Mouse (Mus musculus) heart, embryonic 13.5 days (tissue): ENCODE measurements at regions not wholly inside any gene's neighbourhood (a gene's known extent, or its start where the extent isn't known, plus 50 kb on each side); places are given as distances from the start of the nearest gene placed in this dataset.

ENCODE experiments used
- ATAC-seq: fragments of 200-750 bp; cut with Nextera tagmentation; 2 replicates; pipeline ENCODE4 v1.8.0; 2017; ENCODE audit warnings: moderate TSS enrichment; ENCODE audit not compliant: insufficient number of reproducible peaks, low FRiP score, low TSS enrichment; ENCODE audit errors: extremely low read depth
- H3K27ac ChIP-seq: fragments of 300-500 bp; sonication (generic); replicated peaks from 2 replicates; pipeline ENCODE4 v1.5.1; 2015; ENCODE audit warnings: moderate library complexity, mild to moderate bottlenecking, inconsistent platforms
- H3K27me3 ChIP-seq: fragments of 300-500 bp; sonication (generic); replicated peaks from 2 replicates; pipeline ENCODE4 v1.6.1; 2015; ENCODE audit warnings: mild to moderate bottlenecking, inconsistent platforms
- H3K36me3 ChIP-seq: fragments of 300-500 bp; sonication (generic); 2 replicates; pipeline ENCODE4 v1.6.1; 2015; ENCODE audit warnings: mild to moderate bottlenecking, inconsistent platforms
- H3K4me1 ChIP-seq: fragments of 300-500 bp; sonication (generic); 2 replicates; pipeline ENCODE4 v1.6.1; 2015; ENCODE audit warnings: inconsistent platforms
- H3K4me2 ChIP-seq: fragments of 300-500 bp; sonication (generic); 2 replicates; pipeline ENCODE4 v1.6.1; 2015; ENCODE audit warnings: inconsistent platforms, mild to moderate bottlenecking, moderate library complexity
- H3K4me3 ChIP-seq: fragments of 300-500 bp; sonication (generic); 2 replicates; pipeline ENCODE4 v1.5.1; 2015; ENCODE audit warnings: moderate library complexity, mild to moderate bottlenecking, inconsistent platforms
- H3K9ac ChIP-seq: fragments of 300-500 bp; sonication (generic); 2 replicates; pipeline ENCODE4 v1.6.1; 2015; ENCODE audit warnings: inconsistent platforms, mild to moderate bottlenecking, moderate library complexity
- H3K9me3 ChIP-seq: fragments of 300-500 bp; sonication (generic); 2 replicates; pipeline ENCODE4 v1.6.1; 2016; ENCODE audit warnings: inconsistent platforms
- WGBS: fragments of 180-500 bp; shearing (Covaris S2); methylation state at CpG from one replicate; pipeline ENCODE4 v1.1.7; 2015; ENCODE audit warnings: mixed read lengths; 5-methylcytosine and 5-hydroxymethylcytosine counted together

DNA sequence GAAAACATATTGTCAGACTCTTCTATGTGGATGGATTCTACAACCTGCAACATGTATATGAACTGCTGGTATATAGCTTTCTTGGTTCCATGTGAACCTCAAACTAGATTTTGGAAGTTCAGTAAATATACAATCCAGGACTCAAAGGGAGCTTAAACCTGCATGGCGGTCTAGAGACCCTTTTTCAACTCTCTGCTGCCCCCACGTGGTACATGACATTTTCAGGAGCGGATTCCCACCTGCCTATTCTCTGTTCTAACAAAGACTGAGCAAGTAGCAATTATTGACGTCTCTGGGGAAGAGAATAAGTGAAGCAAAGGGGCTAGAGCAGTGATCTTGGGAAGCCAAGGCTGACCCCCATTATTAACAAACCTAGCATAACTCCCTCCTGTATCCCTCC lies 127.1 kb upstream of the Snx19 start:
- Histone ChIP-seq H3K27ac (no peak overlapping the region), H3K27me3 (0 out of 2 replicates have a peak, but pooled peaks cover 4% of the 10 kb centered on the region), H3K4me1 (no peaks in the 10 kb centered on the region), H3K9me3 (no peaks in the 10 kb centered on the region), H3K36me3 (no peaks in the 10 kb centered on the region), H3K9ac (no peak overlapping the region), H3K4me2 (no peak overlapping the region), H3K4me3 (no peak overlapping the region)
- ATAC-seq, result no peak
- WGBS, result 20% methylated on average over 4 of the region's 4 CpGs

DNA sequence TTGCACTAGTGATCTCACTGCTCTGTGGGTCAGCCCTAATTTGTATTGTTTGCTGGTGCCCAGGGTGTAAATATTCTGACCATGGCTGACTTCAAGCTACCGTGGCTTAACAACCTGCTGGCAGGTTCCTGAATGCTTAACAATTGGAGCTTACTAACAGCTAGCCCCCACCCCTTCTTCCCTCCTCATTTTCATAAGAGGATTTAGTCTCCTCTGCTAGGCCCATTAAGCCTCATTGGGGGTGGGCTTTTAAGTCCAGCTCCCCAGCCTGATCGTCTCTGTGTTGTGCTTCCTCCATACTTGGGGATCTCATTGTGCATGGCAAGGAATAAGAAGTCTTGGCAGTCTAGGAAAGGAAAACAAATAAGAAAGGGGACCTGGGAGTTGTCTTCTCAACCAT lies 118.6 kb upstream of the Snx19 start:
- ATAC-seq, result no peak
- H3K36me3 ChIP-seq, result no peaks in the 10 kb centered on the region

DNA sequence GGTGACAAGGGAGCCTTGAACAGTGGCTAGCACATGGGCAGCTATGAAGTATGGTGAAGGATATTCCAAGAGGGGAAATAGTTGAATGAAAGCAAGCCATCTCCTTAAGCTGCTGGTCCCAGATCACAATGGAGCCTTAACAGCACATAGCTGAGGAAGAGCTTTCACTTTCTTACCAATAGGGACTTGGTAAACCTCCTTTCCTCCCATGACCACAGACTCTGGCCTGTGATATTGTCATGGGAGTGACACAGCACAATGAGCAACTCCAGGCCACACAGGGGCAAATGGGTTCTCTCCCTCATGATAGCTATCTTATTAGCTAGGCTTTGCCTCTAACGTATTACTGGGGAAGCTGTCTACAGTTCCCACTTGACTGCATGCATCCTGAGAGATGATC lies 113.5 kb upstream of the Snx19 start:
- Histone ChIP-seq H3K4me3 (no peak overlapping the region), H3K4me1 (peaks cover 15% of the 10 kb centered on the region), H3K9me3 (no peaks in the 10 kb centered on the region), H3K27me3 (0 out of 2 replicates have a peak, but pooled peaks cover 2% of the 10 kb centered on the region), H3K4me2 (no peak overlapping the region), H3K36me3 (no peaks in the 10 kb centered on the region), H3K27ac (no peak overlapping the region), H3K9ac (no peak overlapping the region)
- 88% methylated on average over 1 of the region's 1 CpGs for WGBS
- no peak for ATAC-seq

More for the DNA sequence above, 118.6 kb upstream of the Snx19 start:
- WGBS, result 23% methylated on average over 2 of the region's 2 CpGs
- Histone ChIP-seq H3K27me3 (0 out of 2 replicates have a peak, but pooled peaks cover 4% of the 10 kb centered on the region), H3K4me3 (no peak overlapping the region), H3K4me1 (0 out of 2 replicates have a peak, but pooled peaks cover 5% of the 10 kb centered on the region), H3K4me2 (no peak overlapping the region), H3K9me3 (no peaks in the 10 kb centered on the region), H3K27ac (no peak overlapping the region), H3K9ac (no peak overlapping the region)

DNA sequence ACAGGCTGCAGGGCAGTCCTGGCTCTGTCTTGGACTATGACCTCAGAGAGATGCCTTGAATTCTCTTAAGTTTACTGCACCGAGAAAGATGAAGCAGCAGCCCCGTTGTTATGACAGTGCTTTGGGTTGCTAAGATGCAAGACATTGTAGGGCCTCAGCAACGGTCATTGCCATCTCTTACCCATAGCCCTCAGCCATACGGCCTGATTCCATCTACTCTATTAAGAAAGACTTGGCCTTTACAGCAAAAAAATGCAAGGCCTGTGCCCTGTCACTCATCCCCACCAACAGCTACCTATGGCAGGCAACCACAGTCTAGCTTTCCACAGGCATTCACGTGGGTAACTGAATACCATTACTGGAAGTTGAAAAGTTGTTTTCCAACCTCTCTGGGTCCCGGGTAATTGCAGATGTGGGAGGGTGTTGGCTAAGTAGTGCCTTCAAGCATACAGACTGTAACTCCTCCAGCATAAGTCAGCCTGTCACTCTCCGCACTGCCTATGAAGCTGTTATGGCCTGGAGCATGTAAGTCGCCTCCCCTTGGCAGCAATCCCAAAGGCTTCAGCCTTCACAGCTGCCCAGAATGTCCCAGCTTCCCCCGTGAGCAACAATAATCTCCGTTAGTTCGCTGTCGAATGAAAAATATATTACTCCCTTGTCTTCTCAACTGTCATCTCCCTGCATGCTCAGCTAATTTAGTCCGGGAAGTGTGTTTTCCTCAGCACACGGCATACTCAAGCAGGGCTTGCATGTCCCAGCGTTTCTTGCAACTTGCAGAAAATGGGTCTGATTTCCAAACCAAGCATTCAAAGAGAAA lies 112.3 kb upstream of the Snx19 start:
- H3K9ac ChIP-seq, result 0 out of 2 replicates have a peak overlapping the region, but pooled peaks have one; percentile 19
- H3K4me3 ChIP-seq, result peak overlapping the region; percentile 35
- peaks cover 13% of the 10 kb centered on the region for H3K4me1 ChIP-seq
- no peaks in the 10 kb centered on the region for H3K9me3 ChIP-seq
- peak overlapping the region; percentile 62 for H3K4me2 ChIP-seq
- 0 out of 2 replicates have a peak, but pooled peaks cover 2% of the 10 kb centered on the region for H3K27me3 ChIP-seq
- WGBS, result 36% methylated on average over 15 of the region's 15 CpGs
- peak overlapping the region; percentile 25 for H3K27ac ChIP-seq
- ATAC-seq, result no peak; the same call in 1 of the 2 replicates
- no peaks in the 10 kb centered on the region for H3K36me3 ChIP-seq

DNA sequence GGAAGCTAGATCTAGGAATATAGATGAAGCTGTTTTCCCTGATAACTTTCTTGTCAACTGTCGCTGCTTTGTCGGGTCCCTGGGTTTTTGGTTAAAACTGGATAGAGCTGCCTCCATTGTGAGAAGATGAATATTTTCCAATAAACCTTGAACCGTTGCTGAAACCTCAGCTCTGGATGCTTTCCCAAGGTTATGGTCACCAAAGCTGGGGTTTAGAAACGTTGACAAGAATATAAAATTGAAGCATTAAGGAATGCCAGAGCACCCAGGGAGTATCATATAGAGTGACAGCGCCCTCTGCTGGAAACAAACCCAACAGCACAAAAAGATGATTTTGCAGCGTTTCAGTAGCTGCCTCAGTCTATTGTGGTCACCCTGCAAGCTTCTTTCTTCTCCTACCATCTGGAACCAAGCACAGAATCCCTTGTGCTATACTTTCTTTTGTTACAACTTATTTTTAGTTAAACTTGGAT lies 111.7 kb upstream of the Snx19 start:
- no peak for ATAC-seq
- H3K27ac ChIP-seq, result peak overlapping the region; percentile 25
- no peaks in the 10 kb centered on the region for H3K9me3 ChIP-seq

DNA sequence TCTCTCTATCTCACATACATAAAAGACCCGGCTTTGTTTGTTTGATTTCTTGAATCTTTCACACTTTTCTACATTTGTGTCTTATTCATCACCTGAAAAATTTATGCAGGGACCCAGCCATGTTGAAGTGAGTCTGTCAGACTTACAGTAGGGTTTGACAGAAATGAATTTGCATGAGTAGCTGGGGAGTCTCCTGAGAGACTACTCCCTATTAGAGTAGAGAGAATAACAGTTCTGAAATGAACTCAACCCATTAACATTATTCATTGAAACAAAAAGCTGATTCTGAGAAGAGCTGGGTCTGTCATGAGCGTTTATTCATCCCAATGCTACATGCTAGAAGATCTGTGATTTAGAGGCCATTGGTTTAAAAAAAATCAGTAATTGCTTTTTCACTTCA lies 82.0 kb upstream of the Snx19 start:
- Histone ChIP-seq H3K9ac (no peak overlapping the region), H3K27me3 (peaks cover 9% of the 10 kb centered on the region; the same call in 1 of the 2 replicates), H3K9me3 (no peaks in the 10 kb centered on the region), H3K4me2 (no peak overlapping the region), H3K4me1 (no peaks in the 10 kb centered on the region), H3K4me3 (no peak overlapping the region), H3K27ac (no peak overlapping the region), H3K36me3 (no peaks in the 10 kb centered on the region)
- WGBS, result 85% methylated on average over 2 of the region's 2 CpGs
- ATAC-seq, result no peak

More for the DNA sequence above, 111.7 kb upstream of the Snx19 start:
- no peaks in the 10 kb centered on the region for H3K36me3 ChIP-seq
- H3K4me2 ChIP-seq, result peak overlapping the region; percentile 62
- H3K9ac ChIP-seq, result 0 out of 2 replicates have a peak overlapping the region, but pooled peaks have one; percentile 19
- 0 out of 2 replicates have a peak, but pooled peaks cover 2% of the 10 kb centered on the region for H3K27me3 ChIP-seq
- peaks cover 11% of the 10 kb centered on the region for H3K4me1 ChIP-seq
- H3K4me3 ChIP-seq, result peak overlapping the region; percentile 35
- 40% methylated on average over 6 of the region's 6 CpGs for WGBS

DNA sequence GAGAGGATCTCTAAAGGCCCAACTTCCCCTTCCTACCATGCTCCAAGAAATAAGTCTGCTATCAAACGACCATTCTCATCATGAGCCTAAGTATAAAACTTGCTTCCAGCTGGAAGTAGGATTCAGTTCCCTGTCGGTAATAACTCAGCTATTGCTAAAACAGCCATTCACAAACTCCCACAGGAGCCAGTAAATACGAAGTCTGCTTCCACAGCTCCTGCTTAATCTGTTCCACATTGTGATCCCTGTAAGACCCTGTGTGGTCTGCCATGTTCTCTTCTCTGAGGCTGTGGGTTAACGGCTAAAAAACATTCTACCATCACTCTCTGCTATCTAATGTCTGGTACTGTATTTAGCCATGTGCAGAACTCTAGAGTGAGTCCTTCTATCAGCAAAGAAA lies 72.9 kb upstream of the Snx19 start:
- Histone ChIP-seq H3K9ac (no peak overlapping the region), H3K4me1 (no peaks in the 10 kb centered on the region), H3K4me3 (no peak overlapping the region), H3K4me2 (no peak overlapping the region), H3K27ac (no peak overlapping the region), H3K9me3 (no peaks in the 10 kb centered on the region), H3K36me3 (no peaks in the 10 kb centered on the region), H3K27me3 (peaks cover 10% of the 10 kb centered on the region)
- WGBS, result 69% methylated on average over 4 of the region's 4 CpGs
- ATAC-seq, result no peak

DNA sequence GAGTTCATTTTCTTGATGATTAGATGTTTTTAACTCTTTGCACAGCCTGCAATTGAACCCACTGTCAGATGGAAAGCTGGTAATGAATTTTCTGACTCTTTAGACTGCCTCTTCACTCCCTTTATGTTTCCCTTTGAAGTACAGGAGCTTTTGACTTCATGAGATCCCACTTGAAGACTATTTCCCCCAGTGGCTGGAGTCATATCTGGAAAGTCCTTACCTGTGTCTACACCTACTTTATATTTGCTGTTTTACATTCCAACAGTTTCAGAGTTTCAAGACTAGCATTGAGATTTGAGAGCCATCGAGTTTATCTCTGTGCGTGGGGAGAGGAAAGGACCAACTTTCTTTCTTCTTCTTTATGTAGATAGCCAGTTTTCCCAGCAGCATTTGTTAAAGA lies 71.3 kb upstream of the Snx19 start:
- Histone ChIP-seq H3K9ac (no peak overlapping the region), H3K4me2 (no peak overlapping the region), H3K27ac (no peak overlapping the region), H3K9me3 (no peaks in the 10 kb centered on the region), H3K4me3 (no peak overlapping the region), H3K36me3 (no peaks in the 10 kb centered on the region), H3K4me1 (no peaks in the 10 kb centered on the region), H3K27me3 (peaks cover under 1% of the 10 kb centered on the region; the same call in 1 of the 2 replicates)
- WGBS, result 40% methylated on average over 2 of the region's 2 CpGs
- ATAC-seq, result no peak

DNA sequence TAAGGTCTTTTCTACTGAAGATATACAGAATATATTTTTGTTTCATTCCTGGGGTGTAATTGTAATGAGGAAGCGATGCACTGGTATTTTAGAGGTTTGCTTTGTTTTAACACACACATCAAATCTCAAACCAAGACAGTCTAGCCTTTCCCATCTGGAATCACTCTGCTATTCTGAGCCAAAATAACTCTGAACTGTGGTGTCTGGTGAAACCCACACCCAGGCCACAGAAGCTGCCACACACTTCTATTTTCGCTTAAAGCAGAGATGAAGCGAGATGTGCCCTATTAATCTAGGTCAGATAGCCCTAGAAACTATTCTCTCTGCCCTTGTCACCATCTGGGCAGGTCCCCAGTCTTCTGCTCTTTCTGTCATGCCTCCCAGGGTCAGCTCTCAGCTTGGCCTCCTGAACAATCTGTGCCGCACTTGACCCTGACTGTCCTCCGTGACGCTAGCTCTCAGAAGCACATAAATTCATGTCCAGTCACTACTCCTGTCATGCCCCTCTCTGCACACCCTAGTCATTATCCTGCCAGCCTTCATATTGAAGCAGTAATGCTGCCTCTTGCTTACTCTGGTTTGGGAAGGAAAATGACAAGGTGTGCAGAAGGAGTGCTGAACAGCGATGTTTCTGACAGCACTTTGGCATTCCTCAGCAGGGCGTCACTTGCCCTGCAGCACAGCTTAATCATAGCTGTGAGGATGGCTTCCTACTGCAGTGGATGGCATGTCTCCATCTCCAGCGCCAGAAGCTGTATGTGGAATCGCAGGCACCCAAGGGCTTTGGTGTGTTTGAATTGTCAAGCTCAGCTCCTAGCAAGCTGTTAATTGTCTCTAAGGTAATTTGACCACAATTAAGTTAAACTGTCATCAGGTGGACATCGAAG lies 57.1 kb upstream of the Snx19 start:
- H3K36me3 ChIP-seq, result no peaks in the 10 kb centered on the region
- peaks cover 18% of the 10 kb centered on the region for H3K4me1 ChIP-seq
- H3K27ac ChIP-seq, result 0 out of 2 replicates have a peak overlapping the region, but pooled peaks have one; percentile 54
- H3K4me2 ChIP-seq, result peak overlapping the region; percentile 27; the same call in 1 of the 2 replicates
- WGBS, result 40% methylated on average over 11 of the region's 11 CpGs
- H3K9ac ChIP-seq, result no peak overlapping the region
- no peak overlapping the region for H3K4me3 ChIP-seq
- ATAC-seq, result no peak
- H3K27me3 ChIP-seq, result peaks cover 16% of the 10 kb centered on the region; the same call in 1 of the 2 replicates
- H3K9me3 ChIP-seq, result no peaks in the 10 kb centered on the region; the same call in 1 of the 2 replicates

DNA sequence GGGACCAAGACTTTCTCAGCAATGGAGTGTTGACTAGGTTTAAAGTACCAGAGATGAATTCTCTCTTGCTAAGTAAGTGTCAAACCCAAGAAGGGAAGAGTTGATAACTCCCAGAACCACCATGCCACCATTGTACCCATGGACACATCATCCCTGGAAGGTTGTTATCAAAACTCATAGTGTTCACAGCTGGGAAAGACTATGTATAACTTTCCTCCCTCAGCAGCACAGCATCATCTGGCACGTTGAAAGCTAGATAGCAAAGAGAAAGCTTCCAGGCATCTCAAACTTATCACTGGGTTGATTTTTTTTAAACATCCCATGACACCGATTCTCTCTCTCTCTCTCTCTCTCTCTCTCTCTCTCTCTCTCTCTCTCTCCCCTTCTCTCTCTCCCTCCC lies 56.1 kb upstream of the Snx19 start:
- Histone ChIP-seq H3K27me3 (peaks cover 16% of the 10 kb centered on the region; the same call in 1 of the 2 replicates), H3K36me3 (no peaks in the 10 kb centered on the region), H3K9me3 (no peaks in the 10 kb centered on the region; the same call in 1 of the 2 replicates), H3K4me2 (no peak overlapping the region), H3K9ac (no peak overlapping the region), H3K27ac (0 out of 2 replicates have a peak overlapping the region, but pooled peaks have one; percentile 54), H3K4me1 (peaks cover 18% of the 10 kb centered on the region), H3K4me3 (no peak overlapping the region)
- 11% methylated on average over 2 of the region's 2 CpGs for WGBS
- ATAC-seq, result no peak; the same call in 1 of the 2 replicates

DNA sequence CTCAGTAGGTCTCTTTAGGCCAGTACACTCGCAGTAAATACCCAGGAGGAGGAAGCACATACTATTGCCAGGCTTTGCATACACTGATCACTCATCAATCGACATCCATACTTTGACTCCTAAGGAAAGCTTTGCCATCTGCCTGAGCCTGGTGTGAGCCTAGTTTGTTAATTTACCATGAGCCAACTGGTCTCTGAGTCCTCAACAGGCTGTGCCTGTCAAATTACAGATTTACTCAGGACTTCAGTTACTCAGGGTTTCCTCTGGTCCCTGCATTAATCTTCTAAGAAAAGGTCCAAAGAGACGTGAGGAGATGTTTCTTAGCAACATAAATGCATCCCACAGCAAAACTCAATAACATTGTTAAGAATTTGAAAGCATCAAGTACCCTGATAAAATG lies 50.0 kb upstream of the Snx19 start:
- Histone ChIP-seq H3K36me3 (no peaks in the 10 kb centered on the region), H3K4me3 (no peak overlapping the region), H3K4me1 (no peaks in the 10 kb centered on the region), H3K9ac (no peak overlapping the region), H3K27ac (no peak overlapping the region), H3K9me3 (no peaks in the 10 kb centered on the region; the same call in 1 of the 2 replicates), H3K4me2 (no peak overlapping the region), H3K27me3 (no peaks in the 10 kb centered on the region)
- WGBS, result 69% methylated on average over 3 of the region's 3 CpGs
- ATAC-seq, result no peak
